Mouse (Mus musculus) myocyte (in vitro differentiated cells): ENCODE measurements around the gene Ly6g6d. TPM values are rescaled to one million over a fixed set of nuclear protein-coding genes. Genes with fewer than 3 reads are reported as not detected.
A peak's percentile ranks its signal among the peaks of the same experiment; 100 is the strongest.

Experiments
- H3K27me3 ChIP-seq: one replicate; pipeline ENCODE4 v1.6.1; 2011; ENCODE audit not compliant: control insufficient read depth, insufficient read depth, insufficient read length
- H3K36me3 ChIP-seq: one replicate; pipeline ENCODE4 v1.6.1; 2011; ENCODE audit not compliant: control insufficient read depth, insufficient read depth
- H3K4me2 ChIP-seq: one replicate; pipeline ENCODE4 v1.6.1; 2011; ENCODE audit warnings: low read depth, control low read depth
- H3K4me3 ChIP-seq: one replicate; pipeline ENCODE4 v1.5.1; 2011; ENCODE audit warnings: mild to moderate bottlenecking, control low read depth, moderate library complexity
- H3K79me2 ChIP-seq: one replicate; pipeline ENCODE4 v1.6.1; 2011; ENCODE audit not compliant: control insufficient read depth, insufficient read depth
- H3ac ChIP-seq: one replicate; pipeline ENCODE4 v1.6.1; 2011; ENCODE audit not compliant: control insufficient read depth, insufficient read length
- CEBPB ChIP-seq: IDR thresholded peaks from 2 replicates; pipeline ENCODE4 v1.6.1; 2011; ENCODE audit warnings: mild to moderate bottlenecking, moderate library complexity; ENCODE audit not compliant: poor library complexity, insufficient read depth, severe bottlenecking
- E2F4 ChIP-seq: IDR thresholded peaks from one replicate; pipeline ENCODE4 v1.6.1; 2011; ENCODE audit warnings: mild to moderate bottlenecking, control low read depth, moderate library complexity; ENCODE audit not compliant: insufficient read depth
- MAX ChIP-seq: IDR thresholded peaks from one replicate; pipeline ENCODE4 v1.6.1; 2011; ENCODE audit warnings: low read depth, mild to moderate bottlenecking, control low read depth
- MYOD1 ChIP-seq, 3 experiments: IDR thresholded peaks; one replicate each; pipeline ENCODE4 v1.6.1; 2011; ENCODE audit warnings: control low read depth in 2 of 3, low read depth in 2 of 3, mild to moderate bottlenecking in 2 of 3, moderate library complexity in 1 of 3; ENCODE audit not compliant: insufficient read length in 2 of 3, control insufficient read depth in 1 of 3
- MYOG ChIP-seq, 3 experiments: IDR thresholded peaks; one replicate each; pipeline ENCODE4 v1.6.1; 2011; ENCODE audit warnings: control low read depth in 2 of 3, low read depth in 2 of 3, mild to moderate bottlenecking in 2 of 3; ENCODE audit not compliant: insufficient read length in 2 of 3, control insufficient read depth in 1 of 3, insufficient read depth in 1 of 3
- POLR2A ChIP-seq: IDR thresholded peaks from one replicate; pipeline ENCODE4 v1.6.1; 2011; ENCODE audit warnings: low read depth, mild to moderate bottlenecking, control low read depth, moderate library complexity; ENCODE audit not compliant: insufficient read length
- POLR2AphosphoS2 ChIP-seq: IDR thresholded peaks from one replicate; pipeline ENCODE4 v1.6.1; 2011; ENCODE audit warnings: low read depth, control low read depth; ENCODE audit not compliant: insufficient read length
- REST ChIP-seq: IDR thresholded peaks from one replicate; pipeline ENCODE4 v1.6.1; 2011; ENCODE audit warnings: mild to moderate bottlenecking, control low read depth, moderate library complexity; ENCODE audit not compliant: insufficient read depth, insufficient read length
- SRF ChIP-seq: IDR thresholded peaks from one replicate; pipeline ENCODE4 v1.6.1; 2011; ENCODE audit warnings: low read depth; ENCODE audit not compliant: control insufficient read depth, insufficient read length
- TCF12 ChIP-seq: IDR thresholded peaks from one replicate; pipeline ENCODE4 v1.6.1; 2011; ENCODE audit warnings: mild to moderate bottlenecking, control low read depth; ENCODE audit not compliant: poor library complexity, insufficient read depth, severe bottlenecking
- TCF3 ChIP-seq: IDR thresholded peaks from one replicate; pipeline ENCODE4 v1.6.1; 2011; ENCODE audit warnings: low read depth, control low read depth; ENCODE audit not compliant: insufficient read length
- USF1 ChIP-seq: IDR thresholded peaks from one replicate; pipeline ENCODE4 v1.6.1; 2011; ENCODE audit warnings: low read depth, mild to moderate bottlenecking, control low read depth, moderate library complexity
- polyA plus RNA-seq: library from polyadenylated mRNA; unstranded; fragments of >200 nt; fragmentation: generic; extraction: Trizol; gene quantifications from one replicate; pipeline ENCODE4 v1.2.1, GENCODE M21; 2012; ENCODE audit warnings: missing spikeins

The Ly6g6d gene
- polyA plus RNA-seq, 1 experiment, result not detected

DNA sequence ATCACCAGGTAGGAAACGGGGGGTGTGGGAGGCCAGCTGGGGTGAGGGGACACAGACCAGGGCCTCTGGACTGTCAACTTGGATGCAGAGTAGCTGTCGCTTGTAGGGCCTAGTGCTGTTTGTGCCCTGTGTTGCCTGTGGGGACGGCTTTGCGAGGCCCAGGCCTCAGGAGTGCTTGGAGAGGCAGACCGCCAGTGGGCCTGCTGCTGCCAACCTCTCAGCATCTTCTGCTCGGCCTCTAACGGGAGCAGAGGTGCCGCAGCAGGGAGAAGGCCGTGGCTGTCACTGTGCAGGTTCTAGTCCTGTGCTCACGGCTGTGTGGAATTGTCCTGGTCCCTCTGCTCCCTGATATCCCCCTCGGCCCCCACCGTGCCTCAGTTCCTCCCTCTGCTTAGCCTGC is 18.7 kb upstream of the Ly6g6d start:
- Histone ChIP-seq H3K36me3 (peaks cover 4% of the 10 kb centered on the region), H3K4me2 (no peak overlapping the region), H3K27me3 (no peaks in the 10 kb centered on the region)

DNA sequence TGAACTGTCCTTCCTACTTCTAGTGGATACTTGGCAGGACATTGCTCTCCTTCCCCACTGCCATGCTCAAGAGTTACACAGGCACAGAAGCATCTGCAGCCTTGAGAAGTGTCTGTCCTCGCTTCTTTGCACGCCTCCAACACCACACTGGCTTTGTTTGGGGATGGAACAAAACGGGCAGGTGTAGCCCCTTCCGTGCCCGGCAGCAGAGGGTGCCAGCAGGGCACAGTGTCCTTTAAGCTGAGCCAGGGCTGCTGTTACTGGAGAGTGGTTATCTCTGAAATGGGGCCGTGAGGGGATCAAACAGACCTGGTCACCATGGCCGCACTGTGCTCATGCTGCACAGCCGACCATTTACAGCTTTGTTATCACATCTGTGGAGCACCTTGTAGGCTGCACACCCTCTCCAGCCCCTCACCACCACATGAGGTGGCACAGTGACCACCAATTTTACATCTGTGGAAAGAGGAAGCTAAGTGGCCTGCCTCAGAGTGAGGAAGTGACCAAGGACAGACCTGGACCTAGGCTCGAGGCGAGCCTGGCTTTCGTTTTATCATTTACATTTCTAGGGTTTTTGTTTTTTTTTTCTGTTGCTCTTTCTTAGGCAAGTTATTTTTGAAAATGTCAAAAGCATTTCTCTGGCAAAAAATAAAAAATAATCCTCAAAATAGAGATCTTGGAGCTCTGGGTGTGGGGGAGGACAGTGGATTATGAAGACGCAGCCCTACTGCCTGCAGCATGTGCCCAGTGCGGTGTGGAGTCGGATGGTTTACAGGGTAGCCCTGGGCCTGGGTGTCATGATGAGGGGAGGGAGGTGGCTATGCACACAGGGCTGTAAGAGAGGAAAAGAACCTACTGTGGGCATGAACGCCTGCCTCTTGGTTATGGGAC is 16.9 kb upstream of the Ly6g6d start:
- no peaks in the 10 kb centered on the region for H3K27me3 ChIP-seq
- TF ChIP-seq POLR2A (no peak), TCF12 (no peak), REST (no peak), POLR2AphosphoS2 (no peak), CEBPB (no peak), MYOD1 (IDR thresholded peaks at IDR 0.05; ENCODE audit: control insufficient read depth in 1 of 3, insufficient read length in 2 of 3, low read depth in 2 of 3) (no peak), MAX (no peak), TCF3 (no peak), USF1 (no peak), E2F4 (no peak), SRF (no peak), MYOG (IDR thresholded peaks at IDR 0.05; ENCODE audit: control insufficient read depth in 1 of 3, insufficient read depth in 1 of 3, insufficient read length in 2 of 3, low read depth in 2 of 3) (no peak)
- peaks cover 10% of the 10 kb centered on the region for H3K79me2 ChIP-seq
- no peaks in the 10 kb centered on the region for H3K36me3 ChIP-seq
- no peak overlapping the region for H3K4me3 ChIP-seq
- H3ac ChIP-seq, result no peak overlapping the region
- no peak overlapping the region for H3K4me2 ChIP-seq

More for the DNA sequence above, 18.7 kb upstream of the Ly6g6d start:
- TF ChIP-seq POLR2A (no peak), REST (no peak), MYOG (IDR thresholded peaks at IDR 0.05; ENCODE audit: control insufficient read depth in 1 of 3, insufficient read depth in 1 of 3, insufficient read length in 2 of 3, low read depth in 2 of 3) (no peak), TCF3 (no peak), SRF (no peak), CEBPB (no peak), POLR2AphosphoS2 (no peak), MYOD1 (IDR thresholded peaks at IDR 0.05; ENCODE audit: control insufficient read depth in 1 of 3, insufficient read length in 2 of 3, low read depth in 2 of 3) (no peak), USF1 (no peak), TCF12 (no peak)
- H3K79me2 ChIP-seq, result no peaks in the 10 kb centered on the region
- no peak overlapping the region for H3ac ChIP-seq
- no peak overlapping the region for H3K4me3 ChIP-seq

DNA sequence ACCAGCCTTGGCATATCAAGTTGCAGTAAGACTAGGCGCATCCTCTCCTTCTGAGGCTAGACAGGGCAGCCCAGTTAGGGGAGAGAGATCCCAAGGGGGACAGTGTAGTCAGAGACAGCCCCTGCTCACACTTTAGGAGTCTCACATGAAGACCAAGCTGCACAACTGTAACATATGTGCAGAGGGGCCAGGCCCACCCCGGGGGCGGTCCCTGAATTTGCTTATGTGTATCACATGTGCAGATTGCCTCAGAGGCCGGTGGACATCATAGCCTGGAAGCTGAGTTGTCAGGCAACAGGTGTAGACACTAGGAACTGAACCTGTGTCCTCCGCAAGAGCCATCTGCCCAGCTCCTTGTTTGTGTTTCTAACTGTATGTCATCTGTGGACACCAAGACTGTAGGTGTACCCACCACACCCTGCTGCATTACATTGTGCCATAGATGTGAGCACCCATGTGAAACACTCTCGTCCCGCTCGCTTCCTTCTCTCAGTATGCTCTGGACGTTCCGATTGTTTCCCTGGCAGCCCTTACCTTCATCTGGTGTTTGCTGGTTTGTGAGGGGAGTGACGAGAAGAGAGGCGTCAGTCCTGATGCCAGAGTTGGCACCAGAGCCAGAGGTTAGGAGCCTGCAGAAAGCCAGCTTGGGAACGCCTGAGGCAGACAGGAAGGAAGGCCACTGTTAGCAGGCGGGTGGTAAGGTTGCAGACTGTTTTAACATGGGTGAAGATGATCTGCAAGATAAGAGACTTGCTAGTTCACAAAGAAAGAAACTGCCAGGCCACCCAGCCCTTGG is 14.7 kb upstream of the Ly6g6d start:
- Histone ChIP-seq H3ac (no peak overlapping the region), H3K4me2 (no peak overlapping the region), H3K4me3 (no peak overlapping the region), H3K27me3 (no peaks in the 10 kb centered on the region), H3K36me3 (no peaks in the 10 kb centered on the region), H3K79me2 (peaks cover 13% of the 10 kb centered on the region)
- TF ChIP-seq USF1 (no peak), E2F4 (no peak), REST (no peak), TCF3 (no peak), MYOG (IDR thresholded peaks at IDR 0.05; ENCODE audit: control insufficient read depth in 1 of 3, insufficient read depth in 1 of 3, insufficient read length in 2 of 3, low read depth in 2 of 3) (no peak), TCF12 (no peak), MAX (no peak), POLR2A (no peak)

DNA sequence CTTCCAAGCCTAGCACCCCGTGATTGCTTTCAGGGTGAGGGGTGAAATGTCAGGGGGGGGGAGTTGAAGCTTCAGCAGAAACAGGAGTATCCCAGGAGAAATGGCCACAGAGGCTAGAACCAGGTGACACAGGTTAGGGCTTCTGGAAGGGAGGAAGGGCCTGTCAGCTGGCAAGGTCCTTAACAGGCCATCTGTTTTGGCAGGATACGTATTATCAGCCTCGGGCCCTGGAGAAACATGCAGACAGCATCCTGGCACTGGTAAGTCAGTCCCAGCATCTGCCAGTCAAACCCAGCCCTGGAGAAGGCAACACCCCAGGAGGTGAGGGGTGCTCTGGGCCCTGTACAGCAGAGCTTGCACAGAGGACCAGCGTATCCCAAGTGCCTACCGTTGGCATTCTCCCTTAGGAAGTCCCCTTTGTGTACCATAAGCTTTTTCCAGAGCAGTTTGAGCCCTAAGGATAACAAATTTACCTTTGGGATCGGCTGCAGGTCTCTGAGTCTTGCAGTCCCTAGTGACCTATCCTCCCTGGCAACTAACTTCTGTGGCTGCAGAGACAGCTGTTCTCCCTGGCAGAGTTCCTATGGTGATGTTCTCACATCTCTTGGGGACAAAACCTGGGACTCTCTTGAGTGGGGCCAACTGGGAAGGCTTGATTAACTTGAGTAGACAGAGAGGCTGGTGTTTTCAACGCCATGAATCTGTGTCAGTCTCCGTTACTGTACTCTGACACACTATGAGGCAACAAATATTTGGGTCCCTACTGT is 12.5 kb upstream of the Ly6g6d start:
- Histone ChIP-seq H3ac (no peak overlapping the region), H3K36me3 (no peaks in the 10 kb centered on the region), H3K27me3 (no peaks in the 10 kb centered on the region), H3K4me3 (peak overlapping the region; percentile 47), H3K4me2 (peak overlapping the region; percentile 100), H3K79me2 (peaks cover 13% of the 10 kb centered on the region)
- TF ChIP-seq MYOD1 (IDR thresholded peaks at IDR 0.05; ENCODE audit: control insufficient read depth in 1 of 3, insufficient read length in 2 of 3, low read depth in 2 of 3) (peak in 2 of 3 experiments; percentile 25 to 28), USF1 (no peak)
